Mouse (Mus musculus) CH12.LX (cell line): ENCODE data around the gene Tmem63c. TPM values are rescaled to one million over a fixed set of nuclear protein-coding genes. Genes with fewer than 3 reads are reported as not detected.

Experiments
- DNase-seq: peaks from one replicate; pipeline ENCODE4 v3.0.0-alpha.2; 2013; ENCODE audit errors: extremely low read depth
- H3K27ac ChIP-seq: 2 replicates; pipeline ENCODE4 v1.5.1; 2012; ENCODE audit warnings: low read depth, mild to moderate bottlenecking, control low read depth, moderate library complexity; ENCODE audit not compliant: insufficient read depth
- H3K27me3 ChIP-seq: replicated peaks from 2 replicates; pipeline ENCODE3; 2012; ENCODE audit warnings: inconsistent platforms
- H3K36me3 ChIP-seq, 2 experiments: replicated peaks in 1 of 2; 2 replicates each; pipeline versions ENCODE3 to v1.6.1; 2012; ENCODE audit warnings: inconsistent platforms in 1 of 2, low read length in 1 of 2, mild to moderate bottlenecking in 1 of 2, mixed read lengths in 1 of 2, moderate library complexity in 1 of 2; ENCODE audit not compliant: control insufficient read depth in 1 of 2, insufficient read depth in 1 of 2
- H3K4me1 ChIP-seq, 2 experiments: 2 replicates each; pipeline ENCODE4 v1.6.1; 2012; ENCODE audit warnings: inconsistent platforms in 1 of 2, moderate library complexity in 1 of 2; ENCODE audit not compliant: insufficient read depth in 2 of 2, control insufficient read depth in 1 of 2
- H3K4me2 ChIP-seq: 2 replicates; pipeline ENCODE4 v1.6.1; 2012; ENCODE audit warnings: low read depth, mild to moderate bottlenecking, control low read depth; ENCODE audit not compliant: poor library complexity, insufficient read depth, severe bottlenecking
- H3K4me3 ChIP-seq, 3 experiments: fragments of 150-350 bp in 1 of 3; sonication (generic) in 1 of 3; replicated peaks in 1 of 3; 2 replicates each; pipeline versions ENCODE3 to v1.5.1; 2011 to 2012; ENCODE audit warnings: low read depth in 2 of 3, low read length in 2 of 3, mild to moderate bottlenecking in 2 of 3, moderate library complexity in 2 of 3, control low read depth in 1 of 3, improper control_type of control experiment in 1 of 3, inconsistent platforms in 1 of 3, mixed read lengths in 1 of 3; ENCODE audit not compliant: poor library complexity in 1 of 3
- H3K79me2 ChIP-seq: replicated peaks from 2 replicates; pipeline ENCODE4 v1.6.1; 2012; ENCODE audit warnings: mild to moderate bottlenecking, moderate library complexity; ENCODE audit not compliant: control insufficient read depth, poor library complexity, insufficient read depth, severe bottlenecking; ENCODE audit errors: extremely low read depth
- H3K9ac ChIP-seq: 2 replicates; pipeline ENCODE4 v1.6.1; 2012; ENCODE audit warnings: low read depth, mild to moderate bottlenecking, control low read depth, moderate library complexity; ENCODE audit not compliant: insufficient read depth
- H3K9me3 ChIP-seq: replicated peaks from 2 replicates; pipeline ENCODE3; 2012; ENCODE audit warnings: low read length, inconsistent platforms, mixed read lengths
- CHD1 ChIP-seq: IDR thresholded peaks from 2 replicates; pipeline ENCODE4 v1.6.1; 2012; ENCODE audit warnings: low read depth, low read length, improper control_type of control experiment, inconsistent platforms
- CHD2 ChIP-seq: IDR thresholded peaks from 2 replicates; pipeline ENCODE4 v1.6.1; 2011; ENCODE audit warnings: low read length, improper control_type of control experiment
- EP300 ChIP-seq: IDR thresholded peaks from 2 replicates; pipeline ENCODE4 v1.6.1; 2011; ENCODE audit warnings: low read length, improper control_type of control experiment
- ETS1 ChIP-seq: conservative IDR thresholded peaks from 2 replicates; pipeline ENCODE4 v1.6.1; 2012; ENCODE audit warnings: low read depth, mild to moderate bottlenecking, inconsistent platforms, low read length, improper control_type of control experiment, moderate library complexity
- GABPA ChIP-seq: IDR thresholded peaks from 2 replicates; pipeline ENCODE4 v1.6.1; 2012; ENCODE audit warnings: low read depth, low read length, improper control_type of control experiment, inconsistent platforms; ENCODE audit not compliant: insufficient replicate concordance
- IRF4 ChIP-seq: IDR thresholded peaks from 2 replicates; pipeline ENCODE4 v1.6.1; 2014; ENCODE audit warnings: low read depth, mild to moderate bottlenecking, inconsistent platforms, low read length, improper control_type of control experiment
- MAFK ChIP-seq: IDR thresholded peaks from 2 replicates; pipeline ENCODE4 v1.6.1; 2011; ENCODE audit warnings: low read length, improper control_type of control experiment; ENCODE audit not compliant: insufficient replicate concordance
- MAX ChIP-seq: IDR thresholded peaks from 2 replicates; pipeline ENCODE4 v1.6.1; 2011; ENCODE audit warnings: low read length, improper control_type of control experiment
- MAZ ChIP-seq: IDR thresholded peaks from 2 replicates; pipeline ENCODE4 v1.6.1; 2012; ENCODE audit warnings: low read depth, mild to moderate bottlenecking, inconsistent platforms, low read length, improper control_type of control experiment, moderate library complexity
- MXI1 ChIP-seq: IDR thresholded peaks from 2 replicates; pipeline ENCODE4 v1.6.1; 2011; ENCODE audit warnings: mild to moderate bottlenecking, low read depth, low read length, improper control_type of control experiment
- MYC ChIP-seq: IDR thresholded peaks from 2 replicates; pipeline ENCODE4 v1.6.1; 2011; ENCODE audit warnings: low read depth, mild to moderate bottlenecking, improper control_type of control experiment, low read length
- NELFE ChIP-seq: IDR thresholded peaks from 2 replicates; pipeline ENCODE4 v1.6.1; 2011; ENCODE audit warnings: low read depth, low read length, improper control_type of control experiment
- PAX5 ChIP-seq: IDR thresholded peaks from 2 replicates; pipeline ENCODE4 v1.6.1; 2012; ENCODE audit warnings: low read length, inconsistent platforms, mixed read lengths
- POLR2AphosphoS2 ChIP-seq: IDR thresholded peaks from 2 replicates; pipeline ENCODE4 v1.6.1; 2011; ENCODE audit warnings: low read depth, low read length, improper control_type of control experiment
- RAD21 ChIP-seq: IDR thresholded peaks from 2 replicates; pipeline ENCODE4 v1.6.1; 2011; ENCODE audit warnings: low read depth, mild to moderate bottlenecking, low read length, improper control_type of control experiment, moderate library complexity
- SIN3A ChIP-seq: IDR thresholded peaks from 2 replicates; pipeline ENCODE4 v1.6.1; 2012; ENCODE audit warnings: low read length, improper control_type of control experiment, inconsistent platforms
- TCF12 ChIP-seq: IDR thresholded peaks from 2 replicates; pipeline ENCODE4 v1.6.1; 2014; ENCODE audit warnings: low read depth, mild to moderate bottlenecking, inconsistent platforms, low read length, improper control_type of control experiment
- UBTF ChIP-seq: IDR thresholded peaks from 2 replicates; pipeline ENCODE4 v1.6.1; 2012; ENCODE audit warnings: low read depth, mild to moderate bottlenecking, inconsistent platforms, low read length, improper control_type of control experiment, moderate library complexity
- USF1 ChIP-seq: IDR thresholded peaks from 2 replicates; pipeline ENCODE4 v1.6.1; 2014; ENCODE audit warnings: low read depth, mild to moderate bottlenecking, inconsistent platforms, low read length, improper control_type of control experiment
- ZC3H11A ChIP-seq: IDR thresholded peaks from 2 replicates; pipeline ENCODE4 v1.6.1; 2012; ENCODE audit warnings: low read depth, mild to moderate bottlenecking, inconsistent platforms, low read length, improper control_type of control experiment
- ZKSCAN1 ChIP-seq: IDR thresholded peaks from 2 replicates; pipeline ENCODE4 v1.6.1; 2012; ENCODE audit warnings: low read depth, inconsistent platforms, low read length, improper control_type of control experiment, borderline replicate concordance
- ZMIZ1 ChIP-seq: IDR thresholded peaks from 2 replicates; pipeline ENCODE4 v1.6.1; 2012; ENCODE audit warnings: low read depth, mild to moderate bottlenecking, inconsistent platforms, low read length, improper control_type of control experiment
- ZNF384 ChIP-seq: IDR thresholded peaks from 2 replicates; pipeline ENCODE4 v1.6.1; 2012; ENCODE audit warnings: low read depth, low read length, improper control_type of control experiment, inconsistent platforms
- dilution Hi-C: fragments of 300-500 bp; cut with MboI; formaldehyde crosslinking; loops from 2 replicates; pipeline ENCODE4 v1.14.3; 2020; ENCODE audit warnings: low sequenced_read_pairs; ENCODE audit not compliant: extremely low pct_unique_long_range_greater_than_20kb, extremely low pct_ligation_motif_present
- in situ Hi-C: fragments of 300-500 bp; cut with MboI; formaldehyde crosslinking; loops from 3 replicates; pipeline ENCODE4 v1.14.3; 2019; ENCODE audit warnings: low sequenced_read_pairs, low pct_ligation_motif_present, low pct_unique_long_range_greater_than_20kb, mixed read lengths
- polyA plus RNA-seq: library from polyadenylated mRNA; unstranded; fragments of >175 nt; gene quantifications from 2 replicates; pipeline ENCODE4 v1.2.1, GENCODE M21; 2012; ENCODE audit warnings: low read depth; ENCODE audit not compliant: insufficient read length
- total RNA-seq, 2 experiments: library from RNA; depleted of rRNA; stranded (reverse); fragments of 300-350 nt in 1 of 2; fragments of >200 nt in 1 of 2; gene quantifications; 2 replicates each; pipeline ENCODE4 v1.2.3; 2012 to 2014

Tmem63c gene
- total and polyA plus RNA-seq, 3 experiments, result 0.08 to 0.53 (median 0.11) TPM

GRCm38 (mm10) chr12:87027391-87027790, 6.3 kb downstream of the Tmem63c start:
- no peak overlapping the region for H3K27ac ChIP-seq
- no peaks in the 10 kb centered on the region for H3K9me3 ChIP-seq
- H3K27me3 ChIP-seq, result peaks cover 87% of the 10 kb centered on the region
- no peak overlapping the region for H3K4me3 ChIP-seq
- no peak overlapping the region for H3K4me2 ChIP-seq
- no peaks in the 10 kb centered on the region for H3K79me2 ChIP-seq
- no peak overlapping the region for H3K9ac ChIP-seq
- in situ Hi-C loops, result no loop called here
- DNase-seq, result peak; percentile 14
- no peaks in the 10 kb centered on the region for H3K36me3 ChIP-seq
- TF ChIP-seq MAFK, result no peak
- no peak for TF ChIP-seq ZKSCAN1
- TF ChIP-seq USF1, result no peak
- TF ChIP-seq RAD21, result no peak
- TF ChIP-seq MYC, result no peak
- no peak for TF ChIP-seq ZC3H11A
- no peak for TF ChIP-seq PAX5
- TF ChIP-seq ETS1, result no peak
- no peak for TF ChIP-seq ZNF384
- no peak for TF ChIP-seq MXI1
- TF ChIP-seq NELFE, result no peak
- TF ChIP-seq UBTF, result no peak
- no peak for TF ChIP-seq CHD1
- no peak for TF ChIP-seq ZMIZ1
- TF ChIP-seq MAZ, result no peak
- TF ChIP-seq POLR2AphosphoS2, result no peak
- no peak for TF ChIP-seq TCF12
- H3K4me1 ChIP-seq, result peaks cover 8 to 19% of the 10 kb centered on the region in 2 experiments
- dilution Hi-C loops, result no loop called here

GRCm38 (mm10) chr12:87028068-87028467, 6.9 kb downstream of the Tmem63c start:
- TF ChIP-seq NELFE (no peak), EP300 (no peak), SIN3A (no peak), PAX5 (no peak), UBTF (no peak), GABPA (no peak), TCF12 (no peak), MAX (no peak), IRF4 (no peak), CHD2 (no peak), CHD1 (no peak)
- peaks cover 85% of the 10 kb centered on the region for H3K27me3 ChIP-seq

More at GRCm38 (mm10) chr12:87028068-87028467, 6.9 kb downstream of the Tmem63c start:
- Histone ChIP-seq H3K4me1 (peaks cover 8 to 19% of the 10 kb centered on the region in 2 experiments), H3K27ac (no peak overlapping the region), H3K9ac (no peak overlapping the region), H3K4me2 (no peak overlapping the region), H3K79me2 (no peaks in the 10 kb centered on the region), H3K9me3 (no peaks in the 10 kb centered on the region), H3K36me3 (no peaks in the 10 kb centered on the region), H3K4me3 (no peak overlapping the region)
- no peak for DNase-seq
- dilution Hi-C loops, result no loop called here
- in situ Hi-C loops, result no loop called here
